Mouse (Mus musculus) cerebellum, adult 2 months (tissue): Measurements from ENCODE around the gene Mrpl2.

Experiments used
- CTCF ChIP-seq: fragments of 200-500 bp; IDR thresholded peaks from 2 replicates; pipeline ENCODE4 v1.5.1; 2011; ENCODE audit warnings: low read depth, mild to moderate bottlenecking, control low read depth, low read length, moderate library complexity, borderline replicate concordance; ENCODE audit not compliant: insufficient read depth
- POLR2A ChIP-seq: fragments of 200-500 bp; IDR thresholded peaks from 2 replicates; pipeline ENCODE4 v1.6.1; 2011; ENCODE audit warnings: low read length, control low read depth, borderline replicate concordance; ENCODE audit not compliant: insufficient read depth

DNA sequence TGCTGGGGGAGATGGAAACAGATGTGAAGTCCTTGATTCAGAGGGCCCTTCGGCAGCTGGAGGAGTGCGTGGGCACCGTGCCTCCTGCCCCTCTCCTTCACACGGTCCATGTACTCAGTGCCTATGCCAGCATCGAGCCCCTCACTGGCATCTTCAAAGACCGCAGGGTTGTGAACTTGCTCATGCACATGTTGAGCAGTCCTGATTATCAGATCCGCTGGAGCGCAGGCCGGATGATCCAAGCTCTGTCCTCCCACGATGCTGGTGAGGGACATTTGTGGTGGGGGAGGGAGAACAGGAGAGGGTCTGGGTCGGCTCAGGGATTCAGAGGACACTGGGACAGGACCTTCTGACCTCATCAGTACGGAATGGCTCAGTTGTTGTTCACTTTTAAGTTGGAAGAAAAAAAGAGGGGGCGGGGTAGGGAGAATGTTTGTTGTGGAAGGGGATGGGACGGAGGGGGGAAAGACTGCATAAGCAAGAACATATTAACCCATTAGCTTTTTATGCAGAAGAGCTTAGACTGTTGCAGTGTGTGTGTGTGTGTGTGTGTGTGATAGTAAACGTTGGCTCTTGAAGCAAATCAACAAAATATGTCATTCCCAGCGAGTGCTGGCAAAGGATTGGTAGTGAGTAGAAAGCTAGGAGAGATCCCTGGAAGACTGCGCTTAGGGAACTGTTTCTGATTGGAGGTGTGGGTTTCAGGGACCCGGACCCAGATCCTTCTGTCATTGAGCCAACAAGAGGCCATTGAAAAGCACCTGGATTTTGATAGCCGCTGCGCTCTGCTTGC is 5.9 kb downstream of the Mrpl2 start:
- no peak for TF ChIP-seq POLR2A
- no peak for TF ChIP-seq CTCF
